Comparison of ENCODE assay signal across 20 mouse cellular contexts in the genomic region with DNA sequence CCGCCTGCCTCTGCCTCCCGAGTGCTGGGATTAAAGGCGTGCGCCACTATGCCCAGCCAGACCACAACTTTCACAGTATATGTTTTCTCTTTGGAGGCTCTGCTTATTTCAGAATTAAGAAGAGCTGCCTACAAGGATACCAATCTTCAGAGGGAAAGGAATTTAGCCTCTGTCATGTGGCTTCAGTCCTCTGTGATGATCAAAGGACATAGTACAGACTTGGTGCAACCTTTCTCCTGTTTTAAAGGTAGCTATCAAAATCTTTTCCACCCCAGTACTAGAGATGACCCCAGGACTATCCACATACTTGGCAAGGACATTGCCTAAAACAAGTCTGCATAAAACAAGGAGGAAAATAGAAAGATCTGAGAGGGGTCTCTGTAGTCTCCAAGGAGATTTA. TPM values are rescaled to one million over a fixed set of nuclear protein-coding genes. Genes with fewer than 3 reads are reported as not detected.
DNase-seq lines count a peak whose midpoint lies in the region; ATAC-seq and TF ChIP-seq lines count a peak whose summit lies in the region.
"Had no signal": no experiment of that assay in that cellular context is flagged by ENCODE, and none has a peak within 500 bp of the region (broad histone marks: within the 10 kb centered on the region; RNA-seq: fewer than 3 reads in every experiment).

No protein-coding gene starts in this region.

- WGBS in heart, embryonic 12.5 days, result 94% methylated on average over 4 of the region's 4 CpGs
- 97% methylated on average over 4 of the region's 4 CpGs for WGBS in heart, embryonic 10.5 days
- WGBS in kidney, adult 2 months, result 89% methylated on average over 4 of the region's 4 CpGs
- 99% methylated on average over 4 of the region's 4 CpGs for WGBS in kidney, embryonic 14.5 days
- WGBS in intestine, embryonic 15.5 days, result 95% methylated on average over 4 of the region's 4 CpGs

- TF ChIP-seq CTCF in kidney, adult 2 months (conservative IDR thresholded peaks at IDR 0.05; ENCODE audit: insufficient read depth, insufficient read length, low read depth, low read length), result no peak

- H3K36me3 ChIP-seq in heart, embryonic 12.5 days, result peaks cover 10% of the 10 kb centered on the region
- peaks cover 17% of the 10 kb centered on the region for H3K36me3 ChIP-seq in heart, embryonic 10.5 days
- H3K36me3 ChIP-seq in kidney, adult 2 months (ENCODE audit: control insufficient read depth, insufficient read depth, low read length), result no peaks in the 10 kb centered on the region
- H3K36me3 ChIP-seq in kidney, embryonic 14.5 days (ENCODE audit: control insufficient read depth, insufficient read depth, low read length), result no peaks in the 10 kb centered on the region
- no peaks in the 10 kb centered on the region for H3K36me3 ChIP-seq in intestine, embryonic 15.5 days

- no peaks in the 10 kb centered on the region for H3K27me3 ChIP-seq in heart, embryonic 12.5 days (replicated peaks)
- H3K27me3 ChIP-seq in heart, embryonic 10.5 days (ENCODE audit: insufficient read depth, poor library complexity, severe bottlenecking), result no peaks in the 10 kb centered on the region
- no peaks in the 10 kb centered on the region for H3K27me3 ChIP-seq in kidney, adult 2 months (replicated peaks; ENCODE audit: control insufficient read depth, insufficient read depth, low read length)
- H3K27me3 ChIP-seq in kidney, embryonic 14.5 days (ENCODE audit: control insufficient read depth, insufficient read depth, low read length), result no peaks in the 10 kb centered on the region
- no peaks in the 10 kb centered on the region for H3K27me3 ChIP-seq in intestine, embryonic 15.5 days (replicated peaks)
- H3K27me3 ChIP-seq: forebrain, embryonic 13.5 days; limb, embryonic 13.5 days; neural tube, embryonic 13.5 days had no signal

- no peak overlapping the region for H3K4me2 ChIP-seq in heart, embryonic 12.5 days
- H3K4me2 ChIP-seq in kidney, embryonic 14.5 days (replicated peaks; ENCODE audit: low read depth, low read length), result no peak overlapping the region
- H3K4me2 ChIP-seq in intestine, embryonic 15.5 days (replicated peaks), result no peak overlapping the region
- H3K4me2 ChIP-seq: forebrain, embryonic 13.5 days; limb, embryonic 13.5 days; midbrain, embryonic 11.5 days; neural tube, embryonic 13.5 days had no signal

- no peak for TF ChIP-seq POLR2A in kidney, adult 2 months (IDR thresholded peaks at IDR 0.05; ENCODE audit: low read depth, low read length)

- peak overlapping the region; percentile 63; the same call in 1 of the 2 replicates for H3K27ac ChIP-seq in heart, embryonic 12.5 days (ENCODE audit: poor library complexity, severe bottlenecking)
- no peak overlapping the region for H3K27ac ChIP-seq in heart, embryonic 10.5 days
- peak overlapping the region; percentile 75 for H3K27ac ChIP-seq in kidney, adult 2 months (ENCODE audit: insufficient read depth, low read depth, low read length)
- no peak overlapping the region; the same call in 1 of the 2 replicates for H3K27ac ChIP-seq in kidney, embryonic 14.5 days (ENCODE audit: low read depth, low read length)
- 0 out of 2 replicates have a peak overlapping the region, but pooled peaks have one; percentile 36 for H3K27ac ChIP-seq in intestine, embryonic 15.5 days
- H3K27ac ChIP-seq: hindbrain, embryonic 10.5 days; limb, embryonic 13.5 days had no signal

- H3K9ac ChIP-seq in heart, embryonic 12.5 days, result no peak overlapping the region
- no peak overlapping the region for H3K9ac ChIP-seq in kidney, embryonic 14.5 days (ENCODE audit: low read depth, low read length)
- H3K9ac ChIP-seq in intestine, embryonic 15.5 days, result no peak overlapping the region
- H3K9ac ChIP-seq: forebrain, embryonic 13.5 days; limb, embryonic 13.5 days; neural tube, embryonic 13.5 days had no signal

- H3K4me3 ChIP-seq in heart, embryonic 12.5 days, result no peak overlapping the region
- no peak overlapping the region for H3K4me3 ChIP-seq in heart, embryonic 10.5 days
- no peak overlapping the region for H3K4me3 ChIP-seq in kidney, adult 2 months (ENCODE audit: insufficient read depth, low read depth, low read length)
- no peak overlapping the region for H3K4me3 ChIP-seq in kidney, embryonic 14.5 days (ENCODE audit: low read length)
- H3K4me3 ChIP-seq in intestine, embryonic 15.5 days (replicated peaks), result no peak overlapping the region
- H3K4me3 ChIP-seq: forebrain, embryonic 13.5 days; hindbrain, embryonic 10.5 days; limb, embryonic 13.5 days; neural tube, embryonic 13.5 days had no signal

- ATAC-seq in heart, embryonic 12.5 days (ENCODE audit: insufficient number of reproducible peaks, low FRiP score), result no peak
- no peak for ATAC-seq in kidney, embryonic 14.5 days (ENCODE audit: low FRiP score, low TSS enrichment)
- ATAC-seq in intestine, embryonic 15.5 days, result no peak
- ATAC-seq in cerebellum, adult (ENCODE audit: insufficient number of reproducible peaks, low FRiP score, low TSS enrichment), result no peak
- ATAC-seq: forebrain, embryonic 13.5 days; inflammation-experienced regulatory T-cells, adult 6 months had no signal

- H3K4me1 ChIP-seq in heart, embryonic 12.5 days (replicated peaks), result peaks cover 12% of the 10 kb centered on the region
- H3K4me1 ChIP-seq in heart, embryonic 10.5 days, result peaks cover 11% of the 10 kb centered on the region
- peaks cover 27% of the 10 kb centered on the region for H3K4me1 ChIP-seq in kidney, adult 2 months (ENCODE audit: control insufficient read depth, insufficient read depth, low read length)
- 0 out of 2 replicates have a peak, but pooled peaks cover 2% of the 10 kb centered on the region for H3K4me1 ChIP-seq in kidney, embryonic 14.5 days (ENCODE audit: control insufficient read depth, insufficient read depth, low read length)
- peaks cover 5% of the 10 kb centered on the region; the same call in 1 of the 2 replicates for H3K4me1 ChIP-seq in intestine, embryonic 15.5 days (replicated peaks)
- H3K4me1 ChIP-seq: hindbrain, embryonic 10.5 days had no signal

- DNase-seq in heart, embryonic 10.5 days (ENCODE audit: low spot score), result no peak
- peak; percentile 80 for DNase-seq in kidney, adult 2 months
- peak; percentile 22 to 70 for DNase-seq in kidney, postnatal 36 days
- DNase-seq in layer of hippocampus, postnatal 10 days (ENCODE audit: low spot score in 2 of 2), result no peak
- DNase-seq: adrenal gland, adult 8-10 months; cerebellum, adult 11 months; cerebellum, postnatal 25 days; layer of hippocampus, adult 9-11 months; lung, postnatal 4 days; thymus, adult 18-20 months had no signal

- no peaks in the 10 kb centered on the region for H3K9me3 ChIP-seq in heart, embryonic 12.5 days (replicated peaks)
- no peaks in the 10 kb centered on the region for H3K9me3 ChIP-seq in heart, embryonic 10.5 days
- H3K9me3 ChIP-seq in kidney, embryonic 14.5 days (ENCODE audit: control insufficient read depth, low read length), result no peaks in the 10 kb centered on the region
- H3K9me3 ChIP-seq in intestine, embryonic 15.5 days, result no peaks in the 10 kb centered on the region
- H3K9me3 ChIP-seq: forebrain, embryonic 13.5 days; hindbrain, embryonic 10.5 days; limb, embryonic 13.5 days; neural tube, embryonic 13.5 days had no signal

RNA-seq across cellular contexts. Expression of a gene that starts 34.0 kb away (rescaled TPM):
- polyA plus RNA-seq in heart, embryonic 12.5 days (2016; fragmentation: Nextera tagmentation; extraction: Ambion mirVana), result 40.3 and 52.0 TPM in 2 replicates
- polyA plus RNA-seq in heart, embryonic 10.5 days (2016; fragmentation: Nextera tagmentation; extraction: Ambion mirVana), result 46.7 TPM in 2 replicates
- 25.1 and 29.6 TPM in 2 replicates for polyA plus RNA-seq in kidney, adult 2 months (2012; rRNA removed)
- polyA plus RNA-seq in kidney, embryonic 14.5 days (2014; fragmentation: Nextera tagmentation; extraction: Ambion mirVana), result 51.7 and 83.6 TPM in 2 replicates
- polyA plus RNA-seq in intestine, embryonic 15.5 days (2015; fragmentation: Nextera tagmentation; extraction: Ambion mirVana), result 78.9 and 79.5 TPM in 2 replicates
- 10 to 100 TPM; 46.9 to 47.4 TPM for total RNA-seq in layer of hippocampus, postnatal 10 days (2021)

RNA-seq across cellular contexts. Expression of a gene that starts 44.6 kb away (rescaled TPM):
- 62.2 and 63.9 TPM in 2 replicates for polyA plus RNA-seq in heart, embryonic 12.5 days (2016; fragmentation: Nextera tagmentation; extraction: Ambion mirVana)
- 38.9 and 70.4 TPM in 2 replicates for polyA plus RNA-seq in heart, embryonic 10.5 days (2016; fragmentation: Nextera tagmentation; extraction: Ambion mirVana)
- polyA plus RNA-seq in kidney, adult 2 months (2012; rRNA removed), result 0.74 and 1.6 TPM in 2 replicates
- polyA plus RNA-seq in kidney, embryonic 14.5 days (2014; fragmentation: Nextera tagmentation; extraction: Ambion mirVana), result 1.8 and 2.3 TPM in 2 replicates
- 12.8 and 12.9 TPM in 2 replicates for polyA plus RNA-seq in intestine, embryonic 15.5 days (2015; fragmentation: Nextera tagmentation; extraction: Ambion mirVana)
- total RNA-seq in layer of hippocampus, postnatal 10 days (2021), result under 1 TPM; 0.32 to 0.56 TPM

Comparison
In these comparisons a context has a peak if more than half of its experiments do, and no peak if none do; other contexts are left out.
1. H3K27ac ChIP-seq: peak in heart, embryonic 12.5 days (single experiment), kidney, adult 2 months (single experiment) and intestine, embryonic 15.5 days (single experiment); none in heart, embryonic 10.5 days (single experiment) and kidney, embryonic 14.5 days (single experiment).
2. DNase-seq: peak in kidney, adult 2 months (single experiment) and kidney, postnatal 36 days (2 of 2); none in heart, embryonic 10.5 days (single experiment) and layer of hippocampus, postnatal 10 days (0 of 2).